Mouse (Mus musculus) cerebellum, adult 2 months (tissue): ENCODE data around the gene Pagr1b.

ENCODE experiments used
- CTCF ChIP-seq: fragments of 200-500 bp; IDR thresholded peaks from 2 replicates; pipeline ENCODE4 v1.5.1; 2011; ENCODE audit warnings: low read depth, mild to moderate bottlenecking, control low read depth, low read length, moderate library complexity, borderline replicate concordance; ENCODE audit not compliant: insufficient read depth
- POLR2A ChIP-seq: fragments of 200-500 bp; IDR thresholded peaks from 2 replicates; pipeline ENCODE4 v1.6.1; 2011; ENCODE audit warnings: low read length, control low read depth, borderline replicate concordance; ENCODE audit not compliant: insufficient read depth

GRCm38 (mm10) chr7:127016481-127016485 lies at the start of gene Pagr1b:
- TF ChIP-seq CTCF: no peak
- no peak for TF ChIP-seq POLR2A
